Mouse (Mus musculus) cortical plate, adult 2 months (tissue): ENCODE measurements around the gene Eif2ak1. TPM values are rescaled to one million over a fixed set of nuclear protein-coding genes. Genes with fewer than 3 reads are reported as not detected.
A peak's percentile ranks its signal among the peaks of the same experiment; 100 is the strongest.
"Not testable (repeated sequence)": the region's sequence is repeated elsewhere in the genome, so short reads cannot be mapped to it uniquely, and the experiment has no call there.

Source experiments
- H3K27ac ChIP-seq: fragments of 200-500 bp; 2 replicates; pipeline ENCODE4 v1.5.1; 2012; ENCODE audit warnings: low read length, control low read depth, inconsistent platforms; ENCODE audit not compliant: insufficient read depth
- H3K4me1 ChIP-seq: fragments of 200-500 bp; 2 replicates; pipeline ENCODE4 v1.6.1; 2011; ENCODE audit warnings: low read length; ENCODE audit not compliant: control insufficient read depth, insufficient read depth
- H3K4me3 ChIP-seq: fragments of 200-500 bp; 2 replicates; pipeline ENCODE4 v1.5.1; 2011; ENCODE audit warnings: mild to moderate bottlenecking, low read length, control low read depth; ENCODE audit not compliant: insufficient read depth
- CTCF ChIP-seq: fragments of 200-500 bp; IDR thresholded peaks from 2 replicates; pipeline ENCODE4 v1.5.1; 2011; ENCODE audit warnings: mild to moderate bottlenecking, control low read depth, low read length; ENCODE audit not compliant: insufficient read depth; ENCODE audit errors: extremely low read depth
- POLR2A ChIP-seq: fragments of 200-500 bp; IDR thresholded peaks from 2 replicates; pipeline ENCODE4 v1.6.1; 2011; ENCODE audit warnings: mild to moderate bottlenecking, low read length, control low read depth; ENCODE audit not compliant: insufficient read depth; ENCODE audit errors: extremely low read depth
- polyA plus RNA-seq: library from polyadenylated mRNA; depleted of rRNA; stranded (reverse); fragments of >200 nt; gene quantifications from 2 replicates; pipeline ENCODE4 v1.2.3, GENCODE M21; 2012; rRNA removed

The Eif2ak1 gene
- 36.2 and 36.4 TPM in 2 replicates for polyA plus RNA-seq

DNA sequence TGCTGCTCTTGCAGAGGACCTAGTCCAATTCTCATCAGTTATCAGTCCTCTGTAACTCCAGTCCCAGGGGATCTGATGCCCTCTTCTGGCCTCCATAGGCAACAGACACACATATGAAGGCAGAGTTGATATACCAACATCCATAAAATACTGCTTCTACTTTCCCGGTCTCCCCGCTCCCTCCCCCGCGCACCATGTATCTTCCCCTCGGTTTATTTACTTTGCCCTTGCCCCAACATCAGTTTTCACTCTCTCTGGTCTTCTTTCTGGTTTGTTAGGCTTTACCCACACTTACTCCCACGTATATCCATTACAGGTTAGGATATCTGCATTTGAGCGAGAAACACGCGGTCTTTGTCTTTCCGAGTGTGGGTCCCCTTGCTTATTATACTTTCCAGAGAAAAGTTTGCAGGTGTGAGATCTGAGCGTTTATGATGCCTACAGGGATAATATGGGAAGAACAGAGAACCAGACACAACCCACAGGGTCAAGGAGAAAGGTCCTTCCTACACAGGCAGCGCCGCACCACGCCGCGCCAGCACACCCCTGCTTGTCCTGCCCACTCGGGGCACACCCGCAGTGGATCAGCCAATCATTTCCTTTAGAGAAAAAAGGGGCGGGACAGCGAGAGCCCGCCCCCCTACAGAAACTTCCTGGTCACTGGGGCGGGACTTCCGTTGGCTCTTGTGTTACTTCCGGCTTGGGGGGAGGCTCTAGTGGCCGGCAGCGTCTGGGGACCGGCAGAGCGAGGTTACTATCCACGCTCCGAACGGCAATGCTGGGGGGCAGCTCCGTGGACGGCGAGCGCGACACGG, at the start of gene Eif2ak1:
TSS of gene Eif2ak1 (plus strand) at position 673 of the 815 bp plus-strand sequence.
- Histone ChIP-seq H3K27ac (no peak within 1 kb of the TSS), H3K4me3 (peak within 1 kb of the TSS; percentile 61), H3K4me1 (peaks cover 4% of the 10 kb centered on the region)
- TF ChIP-seq POLR2A (peak; percentile 74; the same call in 1 of the 2 replicates), CTCF (peak; percentile 41)

DNA sequence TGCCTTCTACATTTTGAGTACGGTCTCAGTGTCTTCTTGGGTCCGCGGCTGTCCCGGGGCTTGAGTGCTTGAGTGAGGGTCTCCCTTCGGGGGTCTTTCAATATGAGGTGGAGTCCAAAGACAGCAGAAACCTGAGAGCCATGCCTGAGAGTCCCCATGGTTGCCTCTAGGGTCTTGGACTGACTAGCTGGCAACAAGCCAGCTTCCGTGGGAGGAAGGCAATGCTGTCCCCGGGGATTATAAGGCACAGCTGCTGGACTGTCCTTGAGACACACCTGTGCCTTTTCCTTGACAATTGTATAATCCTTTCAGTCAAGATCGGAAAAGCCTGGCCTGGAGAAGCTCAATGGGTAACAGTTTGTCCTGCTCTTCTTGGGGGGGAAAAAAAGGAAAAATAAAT, 35.6 kb upstream of the Eif2ak1 start:
- Histone ChIP-seq H3K27ac (no peak overlapping the region), H3K4me3 (no peak overlapping the region), H3K4me1 (no peaks in the 10 kb centered on the region)
- TF ChIP-seq POLR2A (no peak), CTCF (no peak)

- no peak overlapping the region for H3K4me3 ChIP-seq
- no peaks in the 10 kb centered on the region for H3K4me1 ChIP-seq
- no peak overlapping the region for H3K27ac ChIP-seq
- TF ChIP-seq CTCF = no peak
- TF ChIP-seq POLR2A = no peak
These were observed 32.2 kb upstream of the Eif2ak1 start for GRCm38 (mm10) chr5:143785391-143785790.

GRCm38 (mm10) chr5:143801216-143801615, 16.4 kb upstream of the Eif2ak1 start:
- H3K4me1 ChIP-seq, H3K27ac ChIP-seq, H3K4me3 ChIP-seq: not testable (repeated sequence)

GRCm38 (mm10) chr5:143804056-143804765, 13.4 kb upstream of the Eif2ak1 start:
- Histone ChIP-seq H3K4me1 (no peaks in the 10 kb centered on the region), H3K4me3 (no peak overlapping the region), H3K27ac (no peak overlapping the region)
- no peak for TF ChIP-seq CTCF
- TF ChIP-seq POLR2A = no peak

GRCm38 (mm10) chr5:143807268-143807667, 10.3 kb upstream of the Eif2ak1 start:
- H3K4me3 ChIP-seq = no peak overlapping the region
- no peak for TF ChIP-seq POLR2A
- TF ChIP-seq CTCF = no peak
- no peak overlapping the region for H3K27ac ChIP-seq
- peaks cover 2% of the 10 kb centered on the region; the same call in 1 of the 2 replicates for H3K4me1 ChIP-seq

- no peak overlapping the region for H3K4me3 ChIP-seq
- TF ChIP-seq CTCF (no peak), POLR2A (no peak)
- H3K4me1 ChIP-seq = peaks cover 2% of the 10 kb centered on the region; the same call in 1 of the 2 replicates
- peak overlapping the region; percentile 81 for H3K27ac ChIP-seq
These were observed 8.0 kb upstream of the Eif2ak1 start for GRCm38 (mm10) chr5:143809421-143810090.

DNA sequence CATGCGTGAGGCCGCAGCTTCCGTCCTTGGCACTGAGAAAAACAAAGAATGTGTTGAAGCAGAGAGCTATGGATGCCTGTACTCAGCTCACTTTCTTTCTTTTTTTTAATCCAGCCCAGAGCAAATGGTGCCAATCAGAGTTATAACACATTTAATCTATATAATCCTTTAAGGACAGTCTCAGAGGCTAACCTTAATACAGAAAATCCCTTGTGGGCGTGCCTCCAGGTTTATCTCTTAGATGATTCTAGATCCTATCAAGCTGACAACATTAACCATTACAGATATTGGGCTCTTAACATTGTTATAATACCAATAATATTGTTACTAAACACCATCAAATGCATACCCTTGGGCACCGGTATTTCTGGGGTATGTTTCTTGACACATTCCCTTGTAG, 5.9 kb upstream of the Eif2ak1 start:
- Histone ChIP-seq H3K4me3 (no peak overlapping the region), H3K4me1 (peaks cover 2% of the 10 kb centered on the region; the same call in 1 of the 2 replicates), H3K27ac (no peak overlapping the region)
- TF ChIP-seq POLR2A = no peak
- no peak for TF ChIP-seq CTCF

- H3K4me3 ChIP-seq = no peak overlapping the region
- TF ChIP-seq POLR2A (no peak), CTCF (no peak)
- H3K27ac ChIP-seq = no peak overlapping the region
- H3K4me1 ChIP-seq = peaks cover 4% of the 10 kb centered on the region
These were observed 3.0 kb upstream of the Eif2ak1 start for GRCm38 (mm10) chr5:143814626-143815025.

- TF ChIP-seq CTCF = no peak
- TF ChIP-seq POLR2A = no peak
- Histone ChIP-seq H3K4me1 (peaks cover 4% of the 10 kb centered on the region), H3K4me3 (peak overlapping the region; percentile 61), H3K27ac (no peak overlapping the region)
These were observed 333 bp downstream of the Eif2ak1 start for GRCm38 (mm10) chr5:143817931-143818311.
